Mouse (Mus musculus): ENCODE results near the gene Krtap31-1.
"Not testable (repeated sequence)": the region's sequence is repeated elsewhere in the genome, so short reads cannot be mapped to it uniquely, and the experiment has no call there.

Gene Krtap31-1

GRCm38 (mm10) chr11:99907620-99908019, at the start of gene Krtap31-1:
TSS of gene Krtap31-1 (plus strand) at chr11:99907920.
- DNase-seq = no peak

GRCm38 (mm10) chr11:99858761-99859160, 49.0 kb upstream of the Krtap31-1 start:
- no peak for DNase-seq

GRCm38 (mm10) chr11:99864176-99864575, 43.5 kb upstream of the Krtap31-1 start, which contains the start of gene Gm11559:
TSS of gene Gm11559 (plus strand) at chr11:99864476.
- DNase-seq = not testable (repeated sequence)

GRCm38 (mm10) chr11:99873089-99873488, 34.6 kb upstream of the Krtap31-1 start, which contains the start of gene Krtap9-1:
TSS of gene Krtap9-1 (plus strand) at chr11:99873389.
- DNase-seq = not testable (repeated sequence)

GRCm38 (mm10) chr11:99878887-99879286, 28.8 kb upstream of the Krtap31-1 start, which contains the start of gene Gm11567:
TSS of gene Gm11567 (plus strand) at chr11:99879187.
- not testable (repeated sequence) for DNase-seq

- DNase-seq = no peak
Measured at GRCm38 (mm10) chr11:99914451-99914850, 6.7 kb downstream of the Krtap31-1 start, which contains the start of gene Gm11565. TSS of gene Gm11565 (plus strand) at chr11:99914751.

GRCm38 (mm10) chr11:99935991-99936390, 28.3 kb downstream of the Krtap31-1 start, which contains the start of gene Krtap31-2:
TSS of gene Krtap31-2 (plus strand) at chr11:99936291.
- DNase-seq = no peak

GRCm38 (mm10) chr11:99937751-99938264, 30.1 kb downstream of the Krtap31-1 start:
- DNase-seq = no peak

GRCm38 (mm10) chr11:99948175-99948574, 40.5 kb downstream of the Krtap31-1 start, which contains the start of gene Krtap9-5:
TSS of gene Krtap9-5 (plus strand) at chr11:99948475.
- no peak for DNase-seq

All from kidney, postnatal 4 days (tissue).